Mouse (Mus musculus) right cerebral cortex, postnatal 10 days (tissue): ENCODE data around the gene 4930438A08Rik.
"Not testable (repeated sequence)": the region's sequence is repeated elsewhere in the genome, so short reads cannot be mapped to it uniquely, and the experiment has no call there.

ENCODE experiments used
- DNase-seq, 2 experiments: peaks; one replicate each; pipeline ENCODE4 v3.0.0; 2021; ENCODE audit warnings: low spot score in 2 of 2

Gene 4930438A08Rik

GRCm38 (mm10) chr11:58281970-58282496 is 7.4 kb downstream of the 4930438A08Rik start:
- DNase-seq = no peak

- no peak for DNase-seq
Measured at GRCm38 (mm10) chr11:58282518-58282917, 7.9 kb downstream of the 4930438A08Rik start.

- DNase-seq = no peak
Measured at GRCm38 (mm10) chr11:58289992-58290682, 15.5 kb downstream of the 4930438A08Rik start.

GRCm38 (mm10) chr11:58290812-58291211 is 16.2 kb downstream of the 4930438A08Rik start:
- no peak for DNase-seq

- no peak for DNase-seq
Measured at GRCm38 (mm10) chr11:58292791-58293190, 18.2 kb downstream of the 4930438A08Rik start.

GRCm38 (mm10) chr11:58297396-58297795 is 22.8 kb downstream of the 4930438A08Rik start:
- no peak for DNase-seq

- DNase-seq = peak; percentile 80 to 86
Measured at GRCm38 (mm10) chr11:58301057-58301456, 26.5 kb downstream of the 4930438A08Rik start.

- peak; percentile 95 for DNase-seq
Measured at GRCm38 (mm10) chr11:58301837-58302754, 27.5 kb downstream of the 4930438A08Rik start.

- no peak for DNase-seq
Measured at GRCm38 (mm10) chr11:58302774-58303445, 28.3 kb downstream of the 4930438A08Rik start.

GRCm38 (mm10) chr11:58303594-58303993 is 29.0 kb downstream of the 4930438A08Rik start:
- DNase-seq = no peak

GRCm38 (mm10) chr11:58305299-58305698 is 30.7 kb downstream of the 4930438A08Rik start:
- DNase-seq = not testable (repeated sequence)

- peak; percentile 98 to 99 for DNase-seq
Measured at GRCm38 (mm10) chr11:58306860-58307308, 32.3 kb downstream of the 4930438A08Rik start, which contains the start of gene Zfp692. TSS of gene Zfp692 (plus strand) at chr11:58307069.

- DNase-seq = peak; percentile 62 to 66
Measured at GRCm38 (mm10) chr11:58307411-58308080, 32.9 kb downstream of the 4930438A08Rik start.

- no peak for DNase-seq
Measured at GRCm38 (mm10) chr11:58308661-58309060, 34.1 kb downstream of the 4930438A08Rik start.

- DNase-seq = peak in 1 of 2 experiments; percentile 60
Measured at GRCm38 (mm10) chr11:58314069-58314468, 39.5 kb downstream of the 4930438A08Rik start.

GRCm38 (mm10) chr11:58315536-58316168 is 41.1 kb downstream of the 4930438A08Rik start:
- no peak for DNase-seq

- DNase-seq = no peak
Measured at GRCm38 (mm10) chr11:58316344-58316743, 41.7 kb downstream of the 4930438A08Rik start.

- DNase-seq = no peak
Measured at GRCm38 (mm10) chr11:58316768-58317390, 42.3 kb downstream of the 4930438A08Rik start.

- peak; percentile 97 to 98 for DNase-seq
Measured at GRCm38 (mm10) chr11:58322824-58323569, 48.4 kb downstream of the 4930438A08Rik start.
